Mouse (Mus musculus): ENCODE results near the gene Hdhd5.

DNA sequence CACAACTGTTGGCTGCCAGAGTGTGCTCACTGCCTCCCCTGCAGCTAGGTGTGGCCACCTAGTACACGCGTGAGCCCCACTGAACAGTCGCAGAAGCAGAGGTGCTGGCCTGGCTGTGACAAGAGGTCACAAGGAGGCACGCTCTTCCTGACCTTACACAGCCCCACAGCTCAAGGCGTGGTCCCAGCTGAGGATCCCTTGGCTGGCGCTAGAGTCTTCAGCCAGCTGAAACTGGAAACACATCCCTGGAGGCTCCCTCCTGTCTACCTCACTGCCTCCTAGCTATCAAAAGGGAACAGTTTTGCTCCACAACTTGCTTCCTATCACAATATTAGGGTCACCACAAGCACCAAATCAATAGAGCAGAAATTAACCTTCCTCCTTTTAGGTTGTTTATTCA, 19.9 kb downstream of the Hdhd5 start:
- TF ChIP-seq CTCF (IDR thresholded peaks at IDR 0.05; ENCODE audit: low read depth) (no peak), EP300 (IDR thresholded peaks at IDR 0.05; ENCODE audit: low read depth) (no peak)

Measured in liver, postnatal 0 days (tissue).